Mouse (Mus musculus) adrenal gland, adult 2 months (tissue): Measurements from ENCODE around the gene Gm13762. TPM values are rescaled to one million over a fixed set of nuclear protein-coding genes. Genes with fewer than 3 reads are reported as not detected.

ENCODE experiments used
- DNase-seq: peaks from one replicate; pipeline ENCODE4 v3.0.0; 2021
- long read RNA-seq: library from polyadenylated mRNA; stranded (forward); transcript quantifications from one replicate; pipeline ENCODE4 v2.0.0, GENCODE M21; 2021
- polyA plus RNA-seq: library from polyadenylated mRNA; depleted of rRNA; stranded (reverse); fragments of >200 nt; gene quantifications from 2 replicates; pipeline ENCODE4 v1.2.3, GENCODE M21; 2012; rRNA removed
- total RNA-seq, 2 experiments: library from RNA; stranded (reverse); gene quantifications; 2 replicates each; pipeline ENCODE4 v1.2.3; 2021

The Gm13762 gene
- not detected for total RNA-seq
- not detected in 2 replicates for polyA plus RNA-seq
- long read RNA-seq: 0 reads

DNA sequence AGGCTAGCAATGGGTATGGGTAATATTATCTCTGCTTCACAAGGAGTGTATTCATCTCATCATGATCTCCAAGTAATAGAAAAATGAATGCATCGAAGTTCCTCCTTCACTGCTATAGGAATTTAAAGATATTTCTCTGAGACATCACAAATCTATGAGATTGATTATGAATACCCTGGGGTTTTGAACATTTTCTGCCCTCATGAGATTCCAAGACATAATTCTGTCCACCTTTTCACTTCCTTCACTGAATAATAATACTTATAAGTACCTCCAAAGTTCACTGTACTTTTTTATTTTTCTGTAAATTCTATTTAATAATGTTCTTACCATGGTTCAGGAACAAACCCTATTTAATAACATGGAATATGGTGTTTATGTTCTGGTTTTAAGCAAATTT is at the start of gene Gm13762:
Gene Gm13762, minus strand, starts transcription at position 101 of the 400 bp plus-strand sequence.
- no peak for DNase-seq

GRCm38 (mm10) chr2:89021436-89021835 is 41.4 kb upstream of the Gm13762 start:
- peak; percentile 33 for DNase-seq

GRCm38 (mm10) chr2:89018240-89018639 is 38.2 kb upstream of the Gm13762 start, which contains the start of gene Olfr1216:
TSS of gene Olfr1216 (minus strand) at chr2:89018340.
- DNase-seq: no peak

- no peak for DNase-seq
Measured at GRCm38 (mm10) chr2:89006873-89007272, 26.8 kb upstream of the Gm13762 start, which contains the start of gene Olfr1215. TSS of gene Olfr1215 (minus strand) at chr2:89006973.

- DNase-seq: no peak
Measured at GRCm38 (mm10) chr2:88992553-88992952, 12.5 kb upstream of the Gm13762 start, which contains the start of gene Olfr1214. TSS of gene Olfr1214 (minus strand) at chr2:88992653.

- no peak for DNase-seq
Measured at GRCm38 (mm10) chr2:88953669-88954068, 26.4 kb downstream of the Gm13762 start, which contains the start of gene Olfr1212. TSS of gene Olfr1212 (plus strand) at chr2:88953969.

DNA sequence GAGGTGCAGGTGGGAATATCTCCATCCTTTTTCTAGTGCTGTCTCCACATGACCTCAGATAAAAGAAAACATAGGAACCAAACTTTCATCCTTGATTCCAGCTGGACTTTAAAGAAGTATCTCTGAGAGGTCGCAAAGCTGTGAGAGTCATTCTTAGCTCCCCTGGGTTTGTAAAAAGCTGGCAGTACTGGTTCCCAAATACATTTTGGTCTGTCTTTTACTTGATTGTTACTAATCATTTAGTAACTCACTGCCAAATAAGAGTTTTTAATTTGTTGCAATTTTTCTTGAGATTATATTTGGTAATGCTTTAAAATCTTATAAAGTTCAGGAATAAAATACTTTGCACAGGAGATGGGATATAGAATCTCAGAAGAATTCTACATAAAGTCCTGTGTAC is 42.1 kb downstream of the Gm13762 start, which contains the start of gene Olfr1211:
Gene Olfr1211, minus strand, starts transcription at position 101 of the 400 bp plus-strand sequence.
- DNase-seq: no peak

Other genes starting within 250 kb of the Gm13762 start
- gene Olfr1197, start 247.9 kb downstream of the Gm13762 start, total RNA-seq: not detected
- not detected in 2 replicates for gene Olfr1197, start 247.9 kb downstream of the Gm13762 start, polyA plus RNA-seq
- not detected for gene Olfr1198, start 228.9 kb downstream of the Gm13762 start, total RNA-seq
- not detected in 2 replicates for gene Olfr1198, start 228.9 kb downstream of the Gm13762 start, polyA plus RNA-seq
- gene Olfr1199, start 219.8 kb downstream of the Gm13762 start, total RNA-seq: not detected
- not detected in 2 replicates for gene Olfr1199, start 219.8 kb downstream of the Gm13762 start, polyA plus RNA-seq
- gene Olfr1200, start 209.8 kb downstream of the Gm13762 start, total RNA-seq: not detected
- not detected in 2 replicates for gene Olfr1200, start 209.8 kb downstream of the Gm13762 start, polyA plus RNA-seq
- gene Olfr1201, start 187.2 kb downstream of the Gm13762 start, total RNA-seq: not detected
- not detected in 2 replicates for gene Olfr1201, start 187.2 kb downstream of the Gm13762 start, polyA plus RNA-seq
- gene Olfr1202, start 165.8 kb downstream of the Gm13762 start, total RNA-seq: not detected
- not detected in 2 replicates for gene Olfr1202, start 165.8 kb downstream of the Gm13762 start, polyA plus RNA-seq
- gene Olfr1205, start 150.5 kb downstream of the Gm13762 start, total RNA-seq: not detected
- not detected in 2 replicates for gene Olfr1205, start 150.5 kb downstream of the Gm13762 start, polyA plus RNA-seq
- gene Olfr1204, start 131.0 kb downstream of the Gm13762 start, total RNA-seq: not detected
- gene Olfr1204, start 131.0 kb downstream of the Gm13762 start, polyA plus RNA-seq: not detected in 2 replicates
- not detected for gene Olfr1206, start 117.0 kb downstream of the Gm13762 start, total RNA-seq
- not detected in 2 replicates for gene Olfr1206, start 117.0 kb downstream of the Gm13762 start, polyA plus RNA-seq
- gene Olfr1208, start 78.0 kb downstream of the Gm13762 start, total RNA-seq: not detected
- gene Olfr1208, start 78.0 kb downstream of the Gm13762 start, polyA plus RNA-seq: not detected in 2 replicates
- gene Olfr1209, start 65.1 kb downstream of the Gm13762 start, total RNA-seq: not detected
- gene Olfr1209, start 65.1 kb downstream of the Gm13762 start, polyA plus RNA-seq: not detected in 2 replicates
- not detected for gene Olfr1211, start 42.2 kb downstream of the Gm13762 start, total RNA-seq
- gene Olfr1211, start 42.2 kb downstream of the Gm13762 start, polyA plus RNA-seq: not detected in 2 replicates
- not detected for gene Olfr1212, start 26.3 kb downstream of the Gm13762 start, total RNA-seq
- not detected in 2 replicates for gene Olfr1212, start 26.3 kb downstream of the Gm13762 start, polyA plus RNA-seq
- not detected for gene Olfr1214, start 12.4 kb upstream of the Gm13762 start, total RNA-seq
- not detected in 2 replicates for gene Olfr1214, start 12.4 kb upstream of the Gm13762 start, polyA plus RNA-seq
- not detected for gene Olfr1215, start 26.7 kb upstream of the Gm13762 start, total RNA-seq
- not detected in 2 replicates for gene Olfr1215, start 26.7 kb upstream of the Gm13762 start, polyA plus RNA-seq
- not detected for gene Olfr1216, start 38.1 kb upstream of the Gm13762 start, total RNA-seq
- gene Olfr1216, start 38.1 kb upstream of the Gm13762 start, polyA plus RNA-seq: not detected in 2 replicates
- not detected for gene Olfr1217, start 51.8 kb upstream of the Gm13762 start, total RNA-seq
- not detected in 2 replicates for gene Olfr1217, start 51.8 kb upstream of the Gm13762 start, polyA plus RNA-seq
- not detected for gene Olfr1218, start 80.9 kb upstream of the Gm13762 start, total RNA-seq
- gene Olfr1218, start 80.9 kb upstream of the Gm13762 start, polyA plus RNA-seq: not detected in 2 replicates
- not detected for gene Olfr1219, start 103.2 kb upstream of the Gm13762 start, total RNA-seq
- not detected in 2 replicates for gene Olfr1219, start 103.2 kb upstream of the Gm13762 start, polyA plus RNA-seq
- not detected for gene Olfr1220, start 126.6 kb upstream of the Gm13762 start, total RNA-seq
- gene Olfr1220, start 126.6 kb upstream of the Gm13762 start, polyA plus RNA-seq: not detected in 2 replicates
- not detected for gene Olfr1221, start 137.0 kb upstream of the Gm13762 start, total RNA-seq
- gene Olfr1221, start 137.0 kb upstream of the Gm13762 start, polyA plus RNA-seq: not detected in 2 replicates
- not detected for gene Olfr1222, start 152.8 kb upstream of the Gm13762 start, total RNA-seq
- gene Olfr1222, start 152.8 kb upstream of the Gm13762 start, polyA plus RNA-seq: not detected in 2 replicates
- not detected for gene Olfr1223, start 171.3 kb upstream of the Gm13762 start, total RNA-seq
- not detected in 2 replicates for gene Olfr1223, start 171.3 kb upstream of the Gm13762 start, polyA plus RNA-seq
- not detected for gene Olfr1224-ps1, start 183.8 kb upstream of the Gm13762 start, total RNA-seq
- not detected in 2 replicates for gene Olfr1224-ps1, start 183.8 kb upstream of the Gm13762 start, polyA plus RNA-seq
- not detected for gene Olfr1225, start 194.4 kb upstream of the Gm13762 start, total RNA-seq
- gene Olfr1225, start 194.4 kb upstream of the Gm13762 start, polyA plus RNA-seq: not detected in 2 replicates
- gene Olfr1226, start 219.8 kb upstream of the Gm13762 start, total RNA-seq: not detected
- gene Olfr1226, start 219.8 kb upstream of the Gm13762 start, polyA plus RNA-seq: not detected in 2 replicates